Mouse (Mus musculus) thymus, adult 2 months (tissue): Measurements from ENCODE around the gene Gng10.

Source experiments
- CTCF ChIP-seq: fragments of 200-500 bp; IDR thresholded peaks from 2 replicates; pipeline ENCODE4 v1.5.1; 2012; ENCODE audit warnings: mild to moderate bottlenecking, control low read depth, low read length, moderate library complexity, borderline replicate concordance; ENCODE audit not compliant: control insufficient read depth, poor library complexity, insufficient read depth; ENCODE audit errors: extremely low read depth
- POLR2A ChIP-seq: fragments of 200-500 bp; IDR thresholded peaks from 2 replicates; pipeline ENCODE4 v1.6.1; 2012; ENCODE audit warnings: mild to moderate bottlenecking, low read length, control low read depth, moderate library complexity; ENCODE audit not compliant: control insufficient read depth, poor library complexity, insufficient read depth; ENCODE audit errors: extremely low read depth

- TF ChIP-seq CTCF (peak; percentile 41; the same call in 1 of the 2 replicates), POLR2A (peak; percentile 44; the same call in 1 of the 2 replicates)
Measured at GRCm38 (mm10) chr4:59034918-59035785, at the start of gene Gng10.
